Mouse (Mus musculus) erythroblast, adult 5-6 weeks (primary cell): ENCODE measurements around the gene Dpt. TPM values are rescaled to one million over a fixed set of nuclear protein-coding genes. Genes with fewer than 3 reads are reported as not detected.
"Not testable (repeated sequence)": the region's sequence is repeated elsewhere in the genome, so short reads cannot be mapped to it uniquely, and the experiment has no call there.

Experiments used
- ATAC-seq: replicated peaks from 2 replicates; pipeline ENCODE4 v1.8.0; 2016; ENCODE audit warnings: moderate number of reproducible peaks, mild to moderate bottlenecking, moderate TSS enrichment, inconsistent platforms; ENCODE audit not compliant: poor library complexity, low FRiP score, severe bottlenecking
- total RNA-seq, 2 experiments: library from RNA; stranded (forward) in 1 of 2; stranded (reverse) in 1 of 2; fragments of 150-400 nt in 1 of 2; fragments of 200-764, 138-1000 nt in 1 of 2; gene quantifications; 2 replicates each; pipeline versions ENCODE4 v1.2.3 to v1.2.4; 2015 to 2017; ENCODE audit warnings: low replicate concordance in 2 of 2

Dpt gene
- total RNA-seq, 2 experiments from 2014 or later, result not detected

DNA sequence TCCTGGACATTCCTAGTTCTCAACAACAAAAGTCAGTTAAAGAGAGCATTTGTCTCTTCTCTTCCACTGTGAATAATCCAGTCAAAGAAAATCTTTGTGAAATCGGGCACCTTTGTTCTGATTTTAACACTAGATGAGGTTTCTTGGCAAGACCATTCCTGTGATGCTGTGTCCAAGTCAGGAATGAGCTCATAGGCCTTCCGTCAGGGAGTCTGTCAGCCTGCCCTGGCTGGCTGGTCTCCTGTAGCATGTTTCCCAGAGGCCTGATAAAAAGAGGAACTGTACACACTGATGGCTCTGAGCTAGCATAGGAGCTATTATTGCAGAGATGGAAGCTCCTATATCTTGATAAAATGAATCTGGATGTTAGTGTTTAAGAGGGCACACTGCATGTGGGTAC lies 17.8 kb downstream of the Dpt start:
- no peak for ATAC-seq

- ATAC-seq, result no peak
Observed at GRCm38 (mm10) chr1:164815330-164815729, 18.9 kb downstream of the Dpt start.

DNA sequence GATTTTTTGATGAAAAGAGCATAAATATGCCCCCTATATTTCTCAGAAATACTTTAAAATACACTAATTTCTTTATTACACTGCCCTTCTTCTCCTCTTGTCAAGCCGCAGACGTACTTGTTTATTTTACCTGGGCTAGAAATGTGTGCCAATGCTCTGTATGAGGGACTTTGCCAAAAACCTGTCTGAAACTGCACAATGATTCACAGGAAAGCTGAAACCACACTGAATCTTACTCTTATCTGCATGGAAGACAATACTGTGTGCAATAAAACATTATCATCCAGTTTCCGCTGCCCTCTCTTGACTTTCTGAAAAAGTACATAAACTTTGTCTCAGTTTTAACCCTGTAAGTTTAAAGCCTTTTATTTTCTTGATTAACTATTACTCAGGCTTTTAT lies 20.9 kb downstream of the Dpt start:
- no peak for ATAC-seq

DNA sequence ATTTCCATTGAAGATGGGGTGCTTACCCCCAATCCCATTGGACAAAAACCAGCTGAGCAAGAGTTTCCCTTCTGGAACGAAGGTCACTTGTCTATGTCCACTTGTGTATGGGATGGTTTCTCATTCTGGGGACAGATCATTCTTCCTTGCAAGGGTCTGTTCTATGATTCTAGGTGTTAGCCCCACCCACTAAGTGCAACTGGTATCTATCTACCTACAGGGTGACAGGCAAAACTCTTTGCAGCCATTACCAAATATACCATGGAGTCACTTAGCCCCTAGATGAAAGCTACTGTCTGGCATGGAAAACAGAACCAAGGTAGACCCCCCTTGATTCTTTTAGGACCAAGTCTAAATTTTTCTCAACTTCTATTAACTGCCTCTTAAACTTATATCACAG lies 24.9 kb downstream of the Dpt start:
- no peak for ATAC-seq

- no peak for ATAC-seq
Observed at GRCm38 (mm10) chr1:164821821-164822220, 25.4 kb downstream of the Dpt start.

- ATAC-seq, result no peak
Observed at GRCm38 (mm10) chr1:164822268-164822667, 25.8 kb downstream of the Dpt start.

DNA sequence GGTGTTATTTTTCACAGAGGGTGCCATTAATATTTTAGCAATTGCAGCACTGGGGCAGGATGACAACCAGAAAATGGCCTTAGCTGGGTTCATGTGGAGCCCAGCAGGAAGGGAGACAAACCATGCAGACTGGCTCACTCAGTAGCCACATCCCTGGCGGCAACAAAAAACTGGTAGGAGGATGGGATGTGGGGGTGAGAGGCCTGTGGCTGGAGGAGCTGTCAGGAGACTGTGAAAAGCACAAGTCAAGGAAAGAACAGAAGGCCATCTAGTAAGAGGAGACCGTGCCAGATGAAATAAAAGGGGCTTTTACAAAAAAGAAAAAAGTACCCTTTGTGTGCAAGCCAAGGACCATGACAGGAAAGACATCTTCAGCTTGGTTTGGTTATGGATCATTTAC lies 28.5 kb downstream of the Dpt start:
- ATAC-seq, result no peak

DNA sequence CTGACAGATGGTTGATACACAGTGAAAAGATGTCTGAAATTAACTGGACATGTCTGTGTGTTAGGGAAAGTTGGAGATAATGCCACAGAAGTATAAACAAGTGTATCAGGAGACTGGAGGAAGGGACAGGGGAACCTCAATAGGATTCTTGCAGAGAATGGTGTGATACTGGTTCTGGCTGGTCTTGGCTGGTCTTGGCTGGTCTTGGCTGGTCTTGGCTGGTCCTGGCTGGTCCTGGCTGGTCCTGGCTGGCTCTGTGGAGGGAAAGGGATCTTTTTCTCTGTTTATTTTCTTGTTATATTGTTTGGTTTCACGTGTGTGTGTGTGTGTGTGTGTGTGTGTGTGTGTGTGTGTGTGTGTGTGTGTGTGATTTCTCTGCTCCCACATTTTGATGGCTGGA lies 33.4 kb downstream of the Dpt start:
- ATAC-seq, result no peak

GRCm38 (mm10) chr1:164832459-164832858 lies 36.0 kb downstream of the Dpt start:
- no peak for ATAC-seq

DNA sequence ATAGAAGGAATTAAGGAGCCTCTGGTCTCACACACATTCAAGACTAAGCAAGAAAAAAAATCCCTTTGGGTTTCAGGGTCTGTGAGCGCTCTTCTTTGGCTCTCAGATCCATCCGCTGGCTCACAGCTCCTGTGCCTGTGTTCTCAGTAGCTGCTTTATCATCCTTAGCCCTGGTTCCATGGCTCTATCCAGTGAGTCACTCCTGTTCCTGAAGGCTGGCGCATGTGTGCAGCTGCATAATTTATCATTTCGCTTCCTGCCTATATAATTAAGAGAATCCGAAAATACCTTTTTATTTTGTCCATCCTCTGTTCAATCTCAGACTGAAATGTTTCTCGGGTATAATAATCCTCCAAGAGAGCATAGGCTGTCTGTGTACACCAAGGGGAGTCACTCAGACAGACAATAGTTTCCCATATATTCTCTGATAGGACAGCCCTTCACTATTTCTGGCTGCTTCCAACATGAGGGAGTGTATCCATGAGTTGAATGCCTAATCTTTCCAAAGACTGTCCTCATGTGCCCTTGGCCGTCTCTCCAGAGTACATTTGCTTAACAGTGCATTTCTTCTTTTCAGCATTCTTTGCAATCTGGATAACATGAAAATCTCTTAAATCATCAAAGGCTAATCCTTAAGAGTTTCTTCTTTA lies 52.3 kb downstream of the Dpt start:
- no peak for ATAC-seq

GRCm38 (mm10) chr1:164855700-164856099 lies 59.3 kb downstream of the Dpt start:
- ATAC-seq, result not testable (repeated sequence)

DNA sequence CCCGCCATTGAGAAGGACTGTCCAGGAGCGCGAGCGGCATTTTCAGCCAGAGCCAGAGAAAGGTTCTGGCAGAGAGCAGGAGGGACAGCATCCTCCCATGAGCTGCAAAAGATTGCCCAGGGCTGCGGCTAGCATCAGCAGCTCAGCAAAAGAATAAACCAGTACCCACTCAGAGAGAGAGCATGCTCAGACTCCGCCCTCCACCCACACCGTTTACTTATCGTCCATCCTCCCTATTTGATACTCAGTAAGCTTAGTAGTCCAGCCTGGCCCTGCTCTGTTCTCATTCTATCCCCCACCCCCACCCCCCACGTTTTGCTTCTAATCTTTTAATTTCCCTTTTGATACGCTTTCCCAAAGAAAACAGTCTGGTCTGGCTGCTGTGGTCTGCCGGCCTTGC lies 63.5 kb downstream of the Dpt start:
- ATAC-seq, result no peak

- no peak for ATAC-seq
Observed at GRCm38 (mm10) chr1:164860782-164861181, 64.3 kb downstream of the Dpt start.

GRCm38 (mm10) chr1:164861501-164861900 lies 65.1 kb downstream of the Dpt start:
- ATAC-seq, result no peak

DNA sequence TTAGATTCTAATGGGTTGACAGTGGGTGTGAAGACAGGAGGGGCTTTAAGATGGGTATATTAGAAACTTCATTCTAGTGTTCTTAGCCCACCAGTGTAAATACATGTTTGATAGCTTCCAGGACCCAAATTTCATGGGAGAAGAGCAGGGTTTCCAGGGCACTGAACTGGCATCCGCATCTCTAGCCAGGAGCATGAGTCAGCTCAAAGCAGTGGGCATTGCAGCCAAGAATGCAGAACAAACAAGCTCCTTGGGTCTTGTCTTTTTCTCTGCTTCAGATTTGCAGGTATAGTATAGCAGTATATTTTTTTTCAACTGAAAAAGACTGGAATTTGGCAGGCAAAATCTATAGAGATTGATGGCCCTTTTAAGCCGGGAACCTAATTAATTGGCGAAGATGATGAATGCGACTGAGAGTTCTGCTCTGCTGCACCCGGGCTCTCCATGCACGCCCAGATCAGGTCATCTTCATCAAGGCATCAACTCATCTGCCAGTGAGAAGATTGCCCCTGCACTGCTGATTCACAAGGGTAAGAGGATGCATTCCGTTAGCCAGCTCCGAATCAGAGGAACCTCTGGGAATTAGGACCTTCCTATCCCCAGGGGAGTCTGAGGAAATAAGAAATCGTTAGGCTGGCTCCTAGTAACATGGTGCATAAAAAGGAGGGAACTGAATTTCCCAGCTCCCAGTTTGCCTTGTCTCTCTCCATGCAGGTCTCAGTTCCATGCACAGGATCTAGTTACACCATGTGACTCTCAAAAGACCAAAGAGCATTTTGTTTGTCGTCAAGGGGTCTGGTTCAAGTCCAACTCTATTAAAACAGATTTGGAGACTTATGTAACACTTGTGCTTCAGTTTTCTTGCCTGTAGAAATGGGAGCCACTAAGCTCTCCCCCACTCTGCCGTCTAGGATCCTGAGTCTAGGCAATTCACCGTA lies 66.8 kb downstream of the Dpt start:
- no peak for ATAC-seq

- ATAC-seq, result no peak
Observed at GRCm38 (mm10) chr1:164864666-164865065, 68.2 kb downstream of the Dpt start.

DNA sequence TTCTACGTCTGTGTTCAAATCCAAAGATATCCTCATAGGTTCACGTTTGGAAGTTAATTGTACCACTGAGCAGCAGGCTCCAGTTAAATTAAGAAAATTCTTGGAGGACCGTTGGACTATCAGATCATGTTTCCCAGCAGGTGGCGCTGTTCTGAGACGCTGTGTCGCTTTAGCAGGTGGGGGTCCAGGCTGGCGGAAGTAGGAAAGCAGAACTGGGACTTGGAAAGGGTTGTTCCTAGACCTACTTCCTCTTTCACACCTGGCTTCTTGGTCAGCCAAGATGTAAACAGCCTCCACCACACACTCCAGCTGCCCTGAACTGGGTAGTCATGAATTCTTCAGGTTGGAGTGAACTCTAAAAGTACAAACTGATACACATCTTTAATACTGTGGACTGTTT lies 74.2 kb downstream of the Dpt start:
- ATAC-seq, result 0 out of 2 replicates have a peak, but pooled peaks have one; percentile 20
